Mouse (Mus musculus): ENCODE measurements around the gene Vmn1r195. TPM values are rescaled to one million over a fixed set of nuclear protein-coding genes. Genes with fewer than 3 reads are reported as not detected.

Gene Vmn1r195
- polyA plus RNA-seq (2012; rRNA removed), result not detected in 2 replicates

DNA sequence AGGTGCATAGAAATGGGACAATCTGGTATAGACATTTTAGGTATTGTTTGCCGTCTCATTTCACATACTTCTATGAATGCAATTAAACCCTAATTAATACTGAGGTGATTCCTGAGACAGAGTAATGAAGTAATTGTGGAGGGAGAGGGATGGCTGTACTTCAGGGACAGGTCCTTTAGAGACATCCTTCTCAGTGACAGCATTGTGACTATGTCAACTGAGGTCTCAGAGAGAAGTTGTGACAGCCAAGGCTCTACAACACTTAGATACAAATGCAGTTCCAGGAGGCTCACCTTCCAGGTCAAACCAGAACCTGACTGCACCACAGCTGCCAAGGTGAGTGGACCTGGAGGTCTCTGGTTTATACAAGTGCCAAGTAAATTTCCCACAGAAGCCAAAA lies at the start of gene Vmn1r195:
Gene Vmn1r195 (plus strand): TSS at position 301 of the 400 bp plus-strand sequence.

DNA sequence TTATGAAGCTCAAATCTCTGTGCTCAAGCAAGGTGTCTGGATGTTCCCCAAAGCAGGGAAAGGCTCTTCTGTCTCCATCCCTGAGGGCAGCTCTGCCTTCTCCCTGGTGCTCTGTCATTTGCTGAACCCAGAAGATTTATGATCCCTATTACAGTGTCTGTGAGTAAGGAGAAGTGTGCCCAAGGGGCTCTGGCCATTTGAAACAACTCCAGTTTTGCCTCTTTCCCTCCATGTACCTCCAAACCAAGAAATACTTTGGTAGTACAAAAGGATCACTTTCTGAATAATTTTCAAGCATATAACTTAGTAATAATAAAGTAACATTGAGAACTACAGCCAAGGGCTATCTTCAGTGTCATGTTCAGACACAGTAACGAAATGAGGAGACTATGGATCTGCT lies 47.3 kb upstream of the Vmn1r195 start, which contains the start of gene Vmn1r193:
Gene Vmn1r193 (minus strand): TSS at position 101 of the 400 bp plus-strand sequence.

GRCm38 (mm10) chr13:22243915-22244314 lies 26.4 kb upstream of the Vmn1r195 start, which contains the start of gene Vmn1r194:
TSS of gene Vmn1r194 (plus strand) at chr13:22244215.

DNA sequence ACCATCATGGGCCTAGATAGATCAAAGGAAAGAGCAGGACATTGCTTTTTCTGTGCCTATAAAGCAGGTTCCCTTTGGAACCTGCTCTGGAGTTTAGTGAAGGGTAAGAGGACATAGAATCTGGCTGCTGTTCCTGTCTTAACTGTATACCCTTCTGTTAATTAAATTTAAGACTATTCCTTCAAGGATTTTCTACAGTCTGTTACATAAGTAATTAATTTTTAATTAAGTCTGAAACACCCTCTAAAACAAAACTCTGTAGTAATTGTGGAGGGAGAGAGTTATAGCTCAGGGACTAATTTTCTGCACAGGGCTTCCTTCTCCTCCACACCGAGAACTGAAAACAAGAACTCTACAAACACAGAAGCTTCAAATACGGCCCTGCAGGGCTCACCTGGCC lies 19.3 kb downstream of the Vmn1r195 start, which contains the start of gene Vmn1r196:
Gene Vmn1r196 (plus strand): TSS at position 301 of the 400 bp plus-strand sequence.

GRCm38 (mm10) chr13:22324289-22324688 lies 54.0 kb downstream of the Vmn1r195 start, which contains the start of gene Vmn1r197:
TSS of gene Vmn1r197 (plus strand) at chr13:22324589.

Other genes with a start within 250 kb of the Vmn1r195 start
- gene Hist1h2ah, start 235.0 kb upstream of the Vmn1r195 start, polyA plus RNA-seq (2012; rRNA removed), result 37.2 and 61.6 TPM in 2 replicates
- gene Hist1h2bk, start 234.7 kb upstream of the Vmn1r195 start, polyA plus RNA-seq (2012; rRNA removed), result 27.3 and 32.1 TPM in 2 replicates
- 12.2 and 15.0 TPM in 2 replicates for gene Hist1h4i, start 229.2 kb upstream of the Vmn1r195 start, polyA plus RNA-seq (2012; rRNA removed)
- gene Hist1h2ag, start 227.6 kb upstream of the Vmn1r195 start, polyA plus RNA-seq (2012; rRNA removed), result 7.1 and 13.4 TPM in 2 replicates
- gene Hist1h2bj, start 227.3 kb upstream of the Vmn1r195 start, polyA plus RNA-seq (2012; rRNA removed), result 14.1 and 15.9 TPM in 2 replicates
- gene Vmn1r188, start 186.1 kb upstream of the Vmn1r195 start, polyA plus RNA-seq (2012; rRNA removed), result not detected in 2 replicates
- gene Vmn1r189, start 164.7 kb upstream of the Vmn1r195 start, polyA plus RNA-seq (2012; rRNA removed), result not detected in 2 replicates
- gene Vmn1r191, start 86.6 kb upstream of the Vmn1r195 start, polyA plus RNA-seq (2012; rRNA removed), result not detected in 2 replicates
- gene Vmn1r192, start 79.4 kb upstream of the Vmn1r195 start, polyA plus RNA-seq (2012; rRNA removed), result not detected in 2 replicates
- gene Vmn1r193, start 47.4 kb upstream of the Vmn1r195 start, polyA plus RNA-seq (2012; rRNA removed), result not detected in 2 replicates
- gene Vmn1r194, start 26.3 kb upstream of the Vmn1r195 start, polyA plus RNA-seq (2012; rRNA removed), result not detected in 2 replicates
- gene Vmn1r196, start 19.4 kb downstream of the Vmn1r195 start, polyA plus RNA-seq (2012; rRNA removed), result not detected in 2 replicates
- gene Vmn1r197, start 54.1 kb downstream of the Vmn1r195 start, polyA plus RNA-seq (2012; rRNA removed), result not detected in 2 replicates
- gene Vmn1r198, start 79.8 kb downstream of the Vmn1r195 start, polyA plus RNA-seq (2012; rRNA removed), result not detected in 2 replicates
- not detected in 2 replicates for gene Vmn1r199, start 109.3 kb downstream of the Vmn1r195 start, polyA plus RNA-seq (2012; rRNA removed)
- not detected in 2 replicates for gene Vmn1r200, start 119.9 kb downstream of the Vmn1r195 start, polyA plus RNA-seq (2012; rRNA removed)
- gene Vmn1r201, start 201.4 kb downstream of the Vmn1r195 start, polyA plus RNA-seq (2012; rRNA removed), result not detected in 2 replicates
- not detected in 2 replicates for gene Vmn1r202, start 234.9 kb downstream of the Vmn1r195 start, polyA plus RNA-seq (2012; rRNA removed)
- gene Vmn1r203, start 247.6 kb downstream of the Vmn1r195 start, polyA plus RNA-seq (2012; rRNA removed), result not detected in 2 replicates

Data from colon, adult 2 months (tissue).